Mouse (Mus musculus) erythroid progenitor cell, adult 5-6 weeks (primary cell): ENCODE results near the gene Clca3a1. TPM values are rescaled to one million over a fixed set of nuclear protein-coding genes. Genes with fewer than 3 reads are reported as not detected.
A peak's percentile ranks its signal among the peaks of the same experiment; 100 is the strongest.

Experiments
- ATAC-seq: replicated peaks from 2 replicates; pipeline ENCODE4 v1.8.0; 2016; ENCODE audit warnings: moderate number of reproducible peaks, mild to moderate bottlenecking, moderate TSS enrichment, inconsistent platforms; ENCODE audit not compliant: poor library complexity, low FRiP score, severe bottlenecking
- total RNA-seq, 2 experiments: library from RNA; stranded (forward) in 1 of 2; stranded (reverse) in 1 of 2; fragments of 150-400 nt in 1 of 2; fragments of 186-747, 209-891 nt in 1 of 2; gene quantifications; 2 replicates each; pipeline versions ENCODE4 v1.2.3 to v1.2.4; 2015 to 2017; ENCODE audit warnings: low replicate concordance in 2 of 2

The Clca3a1 gene
- total RNA-seq, 2 experiments from 2014 or later, result 9.2 to 17.9 TPM

GRCm38 (mm10) chr3:144687618-144688017, 73.2 kb downstream of the Clca3a1 start:
- no peak for ATAC-seq

GRCm38 (mm10) chr3:144686146-144686545, 74.6 kb downstream of the Clca3a1 start:
- no peak for ATAC-seq

GRCm38 (mm10) chr3:144683136-144683814, 77.5 kb downstream of the Clca3a1 start:
- ATAC-seq, result peak; percentile 84

- ATAC-seq, result no peak
Measured at GRCm38 (mm10) chr3:144681542-144681941, 79.2 kb downstream of the Clca3a1 start.

- ATAC-seq, result no peak
Measured at GRCm38 (mm10) chr3:144679701-144680159, 81.0 kb downstream of the Clca3a1 start.

Other genes with a start within 250 kb of the Clca3a1 start
- gene Hs2st1, start 190.8 kb downstream of the Clca3a1 start, total RNA-seq (2015; ENCODE audit: low replicate concordance), result 7.5 and 10.5 TPM in 2 replicates
- 13.1 and 13.2 TPM in 2 replicates for gene Hs2st1, start 190.8 kb downstream of the Clca3a1 start, total RNA-seq (2017; ENCODE audit: low replicate concordance)
- gene Selenof, start 190.7 kb downstream of the Clca3a1 start, total RNA-seq (2015; ENCODE audit: low replicate concordance), result 253 and 262 TPM in 2 replicates
- 206 and 298 TPM in 2 replicates for gene Selenof, start 190.7 kb downstream of the Clca3a1 start, total RNA-seq (2017; ENCODE audit: low replicate concordance)
- gene Sh3glb1, start 40.6 kb downstream of the Clca3a1 start, total RNA-seq (2015; ENCODE audit: low replicate concordance), result 181 and 202 TPM in 2 replicates
- gene Sh3glb1, start 40.6 kb downstream of the Clca3a1 start, total RNA-seq (2017; ENCODE audit: low replicate concordance), result 166 and 182 TPM in 2 replicates
- gene Clca3a2, start 58.5 kb upstream of the Clca3a1 start, total RNA-seq (2015; ENCODE audit: low replicate concordance), result not detected in 2 replicates
- not detected in 2 replicates for gene Clca3a2, start 58.5 kb upstream of the Clca3a1 start, total RNA-seq (2017; ENCODE audit: low replicate concordance)
- not detected in 2 replicates for gene Clca3b, start 88.4 kb upstream of the Clca3a1 start, total RNA-seq (2015; ENCODE audit: low replicate concordance)
- gene Clca3b, start 88.4 kb upstream of the Clca3a1 start, total RNA-seq (2017; ENCODE audit: low replicate concordance), result not detected in 2 replicates
- not detected in 2 replicates for gene Clca4b, start 171.6 kb upstream of the Clca3a1 start, total RNA-seq (2015; ENCODE audit: low replicate concordance)
- gene Clca4b, start 171.6 kb upstream of the Clca3a1 start, total RNA-seq (2017; ENCODE audit: low replicate concordance), result not detected in 2 replicates
- gene Clca4a, start 214.1 kb upstream of the Clca3a1 start, total RNA-seq (2015; ENCODE audit: low replicate concordance), result not detected in 2 replicates
- not detected in 2 replicates for gene Clca4a, start 214.1 kb upstream of the Clca3a1 start, total RNA-seq (2017; ENCODE audit: low replicate concordance)